Mouse (Mus musculus) ES-Bruce4 (cell line): Measurements from ENCODE around the gene Src. TPM values are rescaled to one million over a fixed set of nuclear protein-coding genes. Genes with fewer than 3 reads are reported as not detected.

Source experiments
- H3K27ac ChIP-seq: 2 replicates; pipeline ENCODE4 v1.5.1; 2012; ENCODE audit warnings: low read length, inconsistent platforms; ENCODE audit not compliant: insufficient read depth
- H3K27me3 ChIP-seq: 2 replicates; pipeline ENCODE4 v1.6.1; 2012; ENCODE audit warnings: mild to moderate bottlenecking, low read length, inconsistent platforms; ENCODE audit not compliant: control insufficient read depth, poor library complexity, insufficient read depth, severe bottlenecking
- H3K36me3 ChIP-seq: 2 replicates; pipeline ENCODE4 v1.6.1; 2012; ENCODE audit warnings: inconsistent platforms, mild to moderate bottlenecking, low read length, moderate library complexity; ENCODE audit not compliant: control insufficient read depth, poor library complexity, insufficient read depth, severe bottlenecking
- H3K4me1 ChIP-seq: one replicate; pipeline ENCODE4 v1.8.1; 2011; ENCODE audit warnings: low read length; ENCODE audit not compliant: control insufficient read depth, insufficient read depth
- H3K4me3 ChIP-seq: 2 replicates; pipeline ENCODE4 v1.5.1; 2011; ENCODE audit warnings: low read depth, mild to moderate bottlenecking, low read length
- H3K9ac ChIP-seq: 2 replicates; pipeline ENCODE4 v1.6.1; 2012; ENCODE audit warnings: low read depth, mild to moderate bottlenecking, inconsistent platforms; ENCODE audit not compliant: poor library complexity, severe bottlenecking
- H3K9me3 ChIP-seq: replicated peaks from 2 replicates; pipeline ENCODE4 v1.6.1; 2012; ENCODE audit warnings: mild to moderate bottlenecking, low read length, inconsistent platforms; ENCODE audit not compliant: control insufficient read depth, poor library complexity, insufficient read depth, severe bottlenecking
- CTCF ChIP-seq: IDR thresholded peaks from one replicate; pipeline ENCODE4 v1.8.1; 2011; ENCODE audit warnings: low read depth, low read length
- EP300 ChIP-seq: IDR thresholded peaks from 2 replicates; pipeline ENCODE4 v1.6.1; 2011; ENCODE audit warnings: low read depth, low read length; ENCODE audit not compliant: insufficient read depth
- POLR2A ChIP-seq: IDR thresholded peaks from one replicate; pipeline ENCODE4 v1.8.1; 2011; ENCODE audit warnings: low read length; ENCODE audit not compliant: insufficient read depth
- polyA plus RNA-seq: library from polyadenylated mRNA; stranded (reverse); fragments of >200 nt; gene quantifications from 2 replicates; pipeline ENCODE4 v1.2.4, GENCODE M21; 2011; ENCODE audit warnings: low read depth; ENCODE audit not compliant: missing spikeins, insufficient read depth, insufficient read length

Gene Src
- polyA plus RNA-seq, 1 experiment: 54.7 TPM

GRCm38 (mm10) chr2:157401261-157401660 is 17.0 kb upstream of the Src start:
- no peaks in the 10 kb centered on the region for H3K36me3 ChIP-seq
- TF ChIP-seq CTCF (no peak), POLR2A (no peak), EP300 (no peak)
- no peak overlapping the region for H3K9ac ChIP-seq
- H3K4me1 ChIP-seq: peaks cover 3% of the 10 kb centered on the region
- no peaks in the 10 kb centered on the region for H3K27me3 ChIP-seq
- H3K4me3 ChIP-seq: no peak overlapping the region
- no peaks in the 10 kb centered on the region for H3K9me3 ChIP-seq
- H3K27ac ChIP-seq: no peak overlapping the region

- no peak overlapping the region for H3K27ac ChIP-seq
- TF ChIP-seq CTCF: no peak
- TF ChIP-seq EP300: no peak
- no peak for TF ChIP-seq POLR2A
- no peaks in the 10 kb centered on the region for H3K36me3 ChIP-seq
- H3K9me3 ChIP-seq: no peaks in the 10 kb centered on the region
- H3K27me3 ChIP-seq: no peaks in the 10 kb centered on the region
- no peak overlapping the region for H3K9ac ChIP-seq
- no peak overlapping the region for H3K4me3 ChIP-seq
- peaks cover 16% of the 10 kb centered on the region for H3K4me1 ChIP-seq
These were observed 10.6 kb upstream of the Src start for GRCm38 (mm10) chr2:157407596-157407995.

GRCm38 (mm10) chr2:157409793-157410533 is 8.3 kb upstream of the Src start:
- Histone ChIP-seq H3K27ac (no peak overlapping the region), H3K4me3 (no peak overlapping the region), H3K4me1 (peaks cover 16% of the 10 kb centered on the region), H3K27me3 (no peaks in the 10 kb centered on the region), H3K9ac (no peak overlapping the region), H3K9me3 (no peaks in the 10 kb centered on the region), H3K36me3 (no peaks in the 10 kb centered on the region)
- TF ChIP-seq POLR2A (no peak), EP300 (0 out of 2 replicates have a peak, but pooled peaks have one; percentile 22)

- Histone ChIP-seq H3K27ac (no peak overlapping the region), H3K9me3 (no peaks in the 10 kb centered on the region), H3K4me1 (peaks cover 18% of the 10 kb centered on the region), H3K9ac (no peak overlapping the region), H3K36me3 (no peaks in the 10 kb centered on the region), H3K4me3 (no peak overlapping the region), H3K27me3 (no peaks in the 10 kb centered on the region)
- no peak for TF ChIP-seq POLR2A
- TF ChIP-seq EP300: no peak
- TF ChIP-seq CTCF: no peak
These were observed 7.0 kb upstream of the Src start for GRCm38 (mm10) chr2:157411151-157411693.

- H3K9ac ChIP-seq: no peak overlapping the region
- H3K27ac ChIP-seq: no peak overlapping the region
- H3K4me1 ChIP-seq: peaks cover 18% of the 10 kb centered on the region
- no peaks in the 10 kb centered on the region for H3K36me3 ChIP-seq
- H3K27me3 ChIP-seq: no peaks in the 10 kb centered on the region
- no peak for TF ChIP-seq CTCF
- TF ChIP-seq EP300: no peak
- no peak for TF ChIP-seq POLR2A
- no peaks in the 10 kb centered on the region for H3K9me3 ChIP-seq
- H3K4me3 ChIP-seq: no peak overlapping the region
These were observed 5.7 kb upstream of the Src start for GRCm38 (mm10) chr2:157412497-157412896.

GRCm38 (mm10) chr2:157417229-157417628 is 1.0 kb upstream of the Src start:
- Histone ChIP-seq H3K9me3 (no peaks in the 10 kb centered on the region), H3K27ac (peak overlapping the region; percentile 93), H3K27me3 (no peaks in the 10 kb centered on the region), H3K36me3 (no peaks in the 10 kb centered on the region), H3K4me3 (peak overlapping the region; percentile 77), H3K9ac (peak overlapping the region; percentile 57), H3K4me1 (peaks cover 11% of the 10 kb centered on the region)
- TF ChIP-seq EP300 (no peak), CTCF (no peak), POLR2A (no peak)
